Mouse (Mus musculus): Measurements from ENCODE around the gene Tspan3. TPM values are rescaled to one million over a fixed set of nuclear protein-coding genes. Genes with fewer than 3 reads are reported as not detected.

Tspan3 gene
- 100 to 1,000 TPM in 1 of 2 experiments, 10 to 100 TPM in 1; 86.1 to 122 TPM for total RNA-seq (2021)
- long read RNA-seq, experiment 1, transcript Tspan3-201 (7 exons, 1,716 nt), result major isoform, 330 of 355 reads
- long read RNA-seq, experiment 1, partial matches to known transcripts, result 2 of 355 reads
- long read RNA-seq, experiment 1, other reads (novel, unspliced or antisense), result 23 of 355 reads
- long read RNA-seq, experiment 2, transcript Tspan3-201 (7 exons, 1,716 nt), result major isoform, 258 of 293 reads
- long read RNA-seq, experiment 2, partial matches to known transcripts, result 3 of 293 reads
- long read RNA-seq, experiment 2, other reads (novel, unspliced or antisense), result 32 of 293 reads

- no peak for DNase-seq
- Histone ChIP-seq H3K27ac (no peak within 1 kb of the TSS), H3K4me3 (no peak within 1 kb of the TSS)
- no peak for TF ChIP-seq CTCF (IDR thresholded peaks at IDR 0.05)
- intact Hi-C loops (cut with DNase I), result no loop called here
Measured at GRCm38 (mm10) chr9:56165377-56165776, at the start of gene Tspan3. TSS of gene Tspan3 (minus strand) at chr9:56165477.

DNA sequence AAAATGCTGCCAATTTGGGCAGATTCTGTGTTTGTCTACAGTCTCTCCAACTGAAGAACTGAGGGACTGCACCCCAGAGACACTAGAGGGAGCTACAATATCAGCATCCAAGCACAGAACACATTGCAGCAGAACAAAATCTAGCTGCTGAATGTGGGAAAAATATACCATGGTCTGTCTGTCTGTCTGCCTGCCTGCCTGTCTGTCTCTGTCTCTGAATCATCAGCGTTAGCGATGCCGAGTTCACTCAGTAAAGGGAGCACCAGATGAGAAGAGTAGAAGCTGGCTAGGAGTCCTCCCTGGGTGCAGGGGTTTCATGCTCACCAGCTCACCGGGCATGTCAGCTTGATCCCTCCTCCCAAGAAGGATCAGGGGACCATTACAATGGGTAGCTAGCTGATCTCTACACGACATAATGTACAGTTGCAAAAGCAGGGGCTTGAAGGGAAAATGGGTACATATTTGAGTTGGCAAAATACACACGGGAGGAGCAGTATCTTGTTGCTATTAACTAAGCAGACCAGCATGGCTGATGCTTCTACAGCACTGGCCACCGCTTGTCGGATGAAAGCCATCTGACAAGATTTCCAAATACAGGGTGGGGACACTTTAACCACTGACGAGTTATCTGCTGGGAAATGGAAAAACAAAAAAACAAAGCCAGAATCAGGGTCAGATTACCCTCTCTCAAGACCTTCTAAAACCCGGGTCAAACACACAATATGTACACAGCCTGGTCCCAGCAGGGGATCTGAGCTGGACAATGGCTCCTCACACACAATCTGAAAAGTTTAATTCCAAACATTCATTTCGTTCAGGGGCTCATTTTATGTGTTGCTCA lies 48.4 kb upstream of the Tspan3 start:
- peak; percentile 96 for TF ChIP-seq CTCF (IDR thresholded peaks at IDR 0.05)
- H3K27ac ChIP-seq, result peak overlapping the region; percentile 70
- intact Hi-C loops (cut with DNase I), result loop anchor here (1.0 to 5.0 kb wide), 3 partner anchors 204 to 340 kb away; partner anchors contain the start of genes Hmg20a and Peak1
- DNase-seq, result peak; percentile 47
- H3K4me3 ChIP-seq, result peak overlapping the region; percentile 17

DNA sequence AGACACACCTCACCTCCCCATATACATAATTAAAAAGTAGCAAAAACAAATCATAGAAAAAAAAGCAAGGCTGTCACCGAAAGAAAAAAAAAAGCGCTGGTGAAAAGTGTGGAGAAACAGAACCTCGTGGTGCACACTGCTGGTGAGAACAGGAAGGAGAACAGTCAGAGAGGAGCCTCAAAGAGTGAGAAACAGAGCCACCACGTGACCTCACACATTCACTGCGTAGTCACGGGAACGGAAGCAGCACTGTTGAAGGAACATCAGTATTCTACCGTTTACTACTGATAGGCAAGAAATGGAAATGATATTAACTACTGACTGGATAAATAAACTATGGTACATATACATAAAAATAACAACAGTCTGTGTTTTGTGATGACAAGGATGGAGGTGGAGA lies 43.5 kb upstream of the Tspan3 start:
- no peak for TF ChIP-seq CTCF (IDR thresholded peaks at IDR 0.05)
- no peak for DNase-seq
- H3K27ac ChIP-seq, result no peak overlapping the region
- H3K4me3 ChIP-seq, result no peak overlapping the region
- intact Hi-C loops (cut with DNase I), result loop anchor here (10.0 kb wide), 1 partner anchor 426 kb away; no protein-coding TSS in a partner anchor

- Histone ChIP-seq H3K4me3 (no peak overlapping the region), H3K27ac (no peak overlapping the region)
- TF ChIP-seq CTCF (IDR thresholded peaks at IDR 0.05), result no peak
- no peak for DNase-seq
- intact Hi-C loops (cut with DNase I), result loop anchor here (10.0 kb wide), 1 partner anchor 427 kb away; no protein-coding TSS in a partner anchor
Measured at GRCm38 (mm10) chr9:56207516-56207915, 42.2 kb upstream of the Tspan3 start.

DNA sequence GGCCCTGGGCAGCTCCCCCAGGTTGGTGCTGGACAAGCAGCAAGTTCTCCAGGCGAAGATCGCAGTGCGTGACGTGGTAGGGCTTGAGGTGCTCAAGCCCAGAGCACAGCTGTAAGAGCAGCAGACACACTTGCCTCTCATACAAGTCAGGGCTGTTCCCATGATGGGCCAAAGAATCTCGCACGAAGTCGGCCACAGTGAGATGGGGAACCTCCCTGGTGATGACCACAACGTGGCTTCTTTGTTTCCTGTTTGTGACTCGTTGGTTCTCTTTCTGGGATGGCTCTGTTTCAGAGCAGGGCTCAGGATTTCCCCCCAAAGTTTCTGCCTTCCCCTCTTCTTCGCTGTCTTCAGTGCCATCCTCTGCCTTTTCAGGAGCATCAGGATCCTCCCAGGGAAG lies 41.8 kb upstream of the Tspan3 start:
- Histone ChIP-seq H3K4me3 (no peak overlapping the region), H3K27ac (no peak overlapping the region)
- TF ChIP-seq CTCF (IDR thresholded peaks at IDR 0.05), result no peak
- no peak for DNase-seq
- intact Hi-C loops (cut with DNase I), result loop anchor here (10.0 kb wide), 1 partner anchor 428 kb away; no protein-coding TSS in a partner anchor

DNA sequence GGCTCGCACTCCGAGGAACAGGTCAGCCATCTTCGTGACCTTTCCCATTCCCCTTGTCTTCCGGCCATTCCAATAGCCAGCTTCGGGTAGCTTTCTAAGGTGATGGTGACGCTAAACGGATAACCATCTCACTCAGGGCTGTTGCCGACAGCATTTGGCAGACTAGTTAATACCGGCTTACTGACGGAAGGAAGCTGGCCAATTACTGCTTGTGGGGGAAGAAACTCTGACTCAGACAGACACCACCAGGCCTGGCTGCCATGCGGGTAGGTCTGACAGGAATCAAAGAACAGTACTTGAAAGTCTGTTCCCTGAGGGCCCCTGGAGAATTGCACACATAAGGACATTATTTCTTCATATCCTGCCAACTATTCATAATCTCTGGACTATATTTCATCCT lies 40.1 kb upstream of the Tspan3 start:
- intact Hi-C loops (cut with DNase I), result loop anchor here (10.0 kb wide), 1 partner anchor 429 kb away; no protein-coding TSS in a partner anchor
- Histone ChIP-seq H3K27ac (no peak overlapping the region), H3K4me3 (no peak overlapping the region)
- TF ChIP-seq CTCF (IDR thresholded peaks at IDR 0.05), result no peak
- DNase-seq, result no peak

DNA sequence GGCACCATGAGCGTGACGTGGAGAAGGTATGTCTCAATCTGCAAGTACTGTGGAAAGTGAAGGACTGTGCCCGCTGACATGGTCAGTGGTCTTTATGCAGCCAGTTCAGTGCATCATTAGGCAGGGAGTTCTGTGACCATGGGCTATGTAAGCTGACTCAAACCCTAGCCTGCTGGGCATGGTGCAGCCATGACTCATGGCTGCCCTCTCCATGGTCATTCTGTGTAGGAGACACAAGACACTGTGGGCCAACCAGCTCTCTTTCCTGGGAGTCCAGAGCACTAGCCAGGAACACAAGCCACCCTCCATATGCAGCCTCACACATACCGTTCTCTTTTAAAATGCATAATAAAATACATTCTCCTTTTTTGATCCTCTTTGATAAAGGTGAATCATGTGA lies 39.0 kb upstream of the Tspan3 start:
- no peak overlapping the region for H3K4me3 ChIP-seq
- intact Hi-C loops (cut with DNase I), result loop anchor here (10.0 kb wide), 1 partner anchor 430 kb away; no protein-coding TSS in a partner anchor
- TF ChIP-seq CTCF (IDR thresholded peaks at IDR 0.05), result no peak
- H3K27ac ChIP-seq, result no peak overlapping the region
- no peak for DNase-seq

- peak; percentile 93 for TF ChIP-seq CTCF (IDR thresholded peaks at IDR 0.05)
- peak; percentile 87 for DNase-seq
- no peak overlapping the region for H3K4me3 ChIP-seq
- intact Hi-C loops (cut with DNase I), result loop anchor here (10.0 kb wide), 1 partner anchor 434 kb away; no protein-coding TSS in a partner anchor
- H3K27ac ChIP-seq, result no peak overlapping the region
Measured at GRCm38 (mm10) chr9:56200645-56201314, 35.5 kb upstream of the Tspan3 start.

DNA sequence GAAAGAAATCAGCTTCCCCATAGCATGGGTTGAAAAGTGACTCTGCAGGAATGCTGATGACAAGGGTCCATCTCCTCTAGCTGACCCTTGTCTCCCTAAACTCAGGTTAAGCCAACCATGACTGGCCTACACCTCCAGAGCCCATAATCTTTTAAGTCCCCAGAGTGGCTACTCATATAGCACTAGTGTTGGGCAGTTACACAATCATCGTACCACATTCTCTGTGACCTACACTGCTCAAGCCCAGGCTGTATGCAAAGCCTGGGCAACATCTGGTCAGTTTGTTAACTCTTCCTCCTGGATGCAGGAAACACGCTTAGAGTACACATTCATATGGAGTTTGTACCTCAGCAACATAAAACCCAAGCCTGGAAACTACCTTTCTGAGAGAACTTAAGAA lies 34.9 kb upstream of the Tspan3 start:
- no peak overlapping the region for H3K27ac ChIP-seq
- no peak for DNase-seq
- no peak overlapping the region for H3K4me3 ChIP-seq
- intact Hi-C loops (cut with DNase I), result loop anchor here (10.0 kb wide), 1 partner anchor 435 kb away; no protein-coding TSS in a partner anchor
- no peak for TF ChIP-seq CTCF (IDR thresholded peaks at IDR 0.05)

DNA sequence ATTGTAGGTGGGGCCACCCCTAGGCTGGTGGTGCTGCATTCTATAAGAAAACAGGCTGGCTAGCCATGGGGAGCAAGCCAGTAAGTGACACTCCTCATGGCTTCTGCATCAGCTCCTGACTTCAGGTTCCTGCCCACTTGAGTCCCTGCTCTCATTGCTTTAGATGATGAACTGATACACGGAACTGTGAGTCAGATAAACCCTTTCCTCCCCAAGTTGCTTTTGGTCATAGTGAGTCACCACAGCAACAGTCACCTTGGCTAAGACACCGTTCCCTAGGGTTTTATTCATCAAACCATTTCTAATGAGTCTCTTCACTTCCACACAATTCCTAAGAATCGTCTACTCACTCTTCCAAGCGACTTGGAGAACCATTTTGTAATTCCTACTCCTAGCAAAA lies 31.6 kb upstream of the Tspan3 start:
- DNase-seq, result no peak
- Histone ChIP-seq H3K4me3 (no peak overlapping the region), H3K27ac (no peak overlapping the region)
- intact Hi-C loops (cut with DNase I), result loop anchor here (5.0 kb wide), 1 partner anchor 80 kb away; no protein-coding TSS in a partner anchor
- TF ChIP-seq CTCF (IDR thresholded peaks at IDR 0.05), result no peak

GRCm38 (mm10) chr9:56195193-56195592 lies 29.9 kb upstream of the Tspan3 start:
- no peak for DNase-seq
- H3K4me3 ChIP-seq, result no peak overlapping the region
- intact Hi-C loops (cut with DNase I), result loop anchor here (5.0 kb wide), 1 partner anchor 78 kb away; no protein-coding TSS in a partner anchor
- TF ChIP-seq CTCF (IDR thresholded peaks at IDR 0.05), result no peak
- no peak overlapping the region for H3K27ac ChIP-seq
